Mouse (Mus musculus) liver, adult 2 months (tissue): Measurements from ENCODE around the gene Pigs.

Experiments
- CTCF ChIP-seq: fragments of 200-500 bp; IDR thresholded peaks from 2 replicates; pipeline ENCODE4 v1.5.1; 2011; ENCODE audit warnings: low read depth, low read length, control low read depth
- POLR2A ChIP-seq: fragments of 200-500 bp; IDR thresholded peaks from 2 replicates; pipeline ENCODE4 v1.6.1; 2011; ENCODE audit warnings: low read length, control low read depth; ENCODE audit not compliant: insufficient read depth; ENCODE audit errors: extremely low read depth

DNA sequence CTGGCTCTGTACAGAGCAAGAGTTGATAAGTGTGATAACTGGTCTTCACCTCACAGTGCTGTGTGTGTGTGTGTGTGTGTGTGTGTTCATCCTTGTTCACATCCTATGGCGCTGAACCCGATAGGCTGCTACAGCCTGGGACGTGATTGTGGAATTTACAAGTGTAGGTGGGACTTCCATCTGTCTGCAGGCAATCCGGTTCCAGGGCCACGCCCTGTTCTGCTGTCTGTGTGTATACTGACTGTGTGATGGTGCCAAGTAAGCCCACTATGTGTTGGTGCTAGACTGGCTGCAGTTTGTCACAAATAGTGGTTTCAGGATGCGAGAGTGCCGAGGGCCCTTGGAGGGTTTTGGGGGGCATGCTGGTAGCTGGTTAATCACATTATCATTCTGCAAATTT is 54.1 kb downstream of the Pigs start:
- TF ChIP-seq CTCF, result no peak
- TF ChIP-seq POLR2A, result no peak
